Mouse (Mus musculus) frontal cortex, adult 2 months (tissue): ENCODE measurements around the gene Pitx2. TPM values are rescaled to one million over a fixed set of nuclear protein-coding genes. Genes with fewer than 3 reads are reported as not detected.

Experiments
- DNase-seq, 2 experiments: peaks; one replicate each; pipeline ENCODE4 v3.0.0; 2022; ENCODE audit warnings: low spot score in 1 of 2; ENCODE audit errors: extremely low spot score in 1 of 2
- polyA plus RNA-seq: library from polyadenylated mRNA; depleted of rRNA; stranded (reverse); fragments of >200 nt; gene quantifications from 2 replicates; pipeline ENCODE4 v1.2.3, GENCODE M21; 2012

The Pitx2 gene
- polyA plus RNA-seq, 1 experiment, result not detected

DNA sequence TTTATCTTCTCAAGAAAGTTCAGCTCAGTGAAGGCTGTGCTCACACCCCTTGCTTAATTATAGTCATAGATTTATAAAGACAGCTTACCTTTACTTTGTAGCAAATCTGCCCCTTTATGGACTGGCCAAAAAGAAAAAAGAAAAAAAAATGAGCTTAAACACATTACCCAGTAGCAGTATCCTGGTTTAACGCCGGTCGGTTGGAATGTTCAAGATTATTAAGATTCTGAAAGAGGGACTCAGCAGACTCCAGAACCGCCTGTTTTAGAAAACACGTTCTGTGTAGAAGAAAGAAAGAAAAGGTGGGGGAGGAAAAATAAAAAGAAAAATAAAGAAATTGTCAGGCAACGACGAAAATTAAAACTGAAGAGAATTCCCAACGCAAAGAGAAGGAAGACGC is 16.8 kb downstream of the Pitx2 start:
- no peak for DNase-seq

DNA sequence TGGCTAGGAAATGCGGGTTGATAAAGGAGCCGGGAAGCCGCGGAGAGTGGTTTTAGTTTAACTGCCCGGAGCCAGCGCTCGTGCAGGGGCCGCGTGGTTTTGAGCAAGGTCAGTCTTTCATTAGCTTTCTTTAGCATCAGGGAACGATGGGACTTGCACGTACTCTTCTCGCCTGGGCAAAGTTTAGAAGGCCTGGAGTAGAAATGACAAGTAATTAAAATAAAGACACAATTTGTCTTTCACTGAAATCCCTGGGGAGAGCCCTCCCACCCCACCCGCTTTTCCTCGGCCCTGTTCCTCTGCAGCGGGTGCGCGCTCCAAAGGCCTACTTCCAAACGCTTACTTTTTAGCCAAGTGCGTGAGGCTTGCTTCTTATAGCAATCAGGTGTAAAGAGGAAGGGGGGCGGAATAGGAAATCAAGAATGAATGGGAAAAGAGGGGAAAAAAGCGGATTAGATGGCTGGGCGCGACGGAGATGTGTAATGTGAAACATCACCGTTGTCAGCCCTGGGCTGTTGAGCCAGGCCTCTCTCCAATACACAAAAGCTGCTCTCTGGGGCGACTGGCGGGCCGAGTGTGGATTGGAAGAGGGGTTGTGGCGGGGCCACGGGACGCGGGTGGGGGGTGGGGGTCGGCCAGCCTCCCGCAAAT is 17.4 kb downstream of the Pitx2 start:
- no peak for DNase-seq

- DNase-seq, result no peak
Observed at GRCm38 (mm10) chr3:129217862-129218370, 18.2 kb downstream of the Pitx2 start.

DNA sequence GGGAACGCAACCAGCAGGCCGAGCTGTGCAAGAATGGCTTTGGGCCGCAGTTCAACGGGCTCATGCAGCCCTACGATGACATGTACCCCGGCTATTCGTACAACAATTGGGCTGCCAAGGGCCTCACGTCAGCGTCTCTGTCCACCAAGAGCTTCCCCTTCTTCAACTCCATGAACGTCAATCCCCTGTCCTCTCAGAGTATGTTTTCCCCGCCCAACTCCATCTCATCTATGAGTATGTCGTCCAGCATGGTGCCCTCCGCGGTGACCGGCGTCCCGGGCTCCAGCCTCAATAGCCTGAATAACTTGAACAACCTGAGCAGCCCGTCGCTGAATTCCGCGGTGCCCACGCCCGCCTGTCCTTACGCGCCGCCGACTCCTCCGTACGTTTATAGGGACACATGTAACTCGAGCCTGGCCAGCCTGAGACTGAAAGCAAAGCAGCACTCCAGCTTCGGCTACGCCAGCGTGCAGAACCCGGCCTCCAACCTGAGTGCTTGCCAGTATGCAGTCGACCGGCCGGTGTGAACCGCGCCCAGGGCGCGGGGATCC is 18.8 kb downstream of the Pitx2 start:
- DNase-seq, result no peak

- DNase-seq, result no peak
Observed at GRCm38 (mm10) chr3:129220086-129220670, 20.5 kb downstream of the Pitx2 start.

- no peak for DNase-seq
Observed at GRCm38 (mm10) chr3:129220681-129221379, 21.2 kb downstream of the Pitx2 start.

- no peak for DNase-seq
Observed at GRCm38 (mm10) chr3:129221380-129222260, 21.9 kb downstream of the Pitx2 start.

GRCm38 (mm10) chr3:129222448-129223290 is 23.0 kb downstream of the Pitx2 start:
- DNase-seq, result no peak

DNA sequence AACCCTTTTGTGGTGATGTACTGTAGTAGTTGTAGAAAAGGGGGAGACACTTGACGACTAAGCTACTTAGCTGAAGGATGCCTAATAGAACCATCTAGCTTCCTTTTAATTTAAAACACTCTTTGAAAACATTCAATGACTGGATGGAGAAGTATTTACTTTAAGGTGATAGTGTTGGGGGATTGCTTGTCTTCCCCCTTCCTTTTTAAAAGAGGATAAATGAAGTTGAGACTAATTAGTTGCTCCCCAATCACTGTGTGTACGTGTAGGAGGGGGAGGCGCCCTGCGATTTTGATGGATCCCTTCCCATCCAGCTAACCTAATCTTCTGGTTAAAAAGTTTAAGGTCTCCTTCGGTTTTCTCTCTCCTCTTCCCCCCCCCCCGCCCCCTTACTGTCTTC is 23.7 kb downstream of the Pitx2 start:
- no peak for DNase-seq

DNA sequence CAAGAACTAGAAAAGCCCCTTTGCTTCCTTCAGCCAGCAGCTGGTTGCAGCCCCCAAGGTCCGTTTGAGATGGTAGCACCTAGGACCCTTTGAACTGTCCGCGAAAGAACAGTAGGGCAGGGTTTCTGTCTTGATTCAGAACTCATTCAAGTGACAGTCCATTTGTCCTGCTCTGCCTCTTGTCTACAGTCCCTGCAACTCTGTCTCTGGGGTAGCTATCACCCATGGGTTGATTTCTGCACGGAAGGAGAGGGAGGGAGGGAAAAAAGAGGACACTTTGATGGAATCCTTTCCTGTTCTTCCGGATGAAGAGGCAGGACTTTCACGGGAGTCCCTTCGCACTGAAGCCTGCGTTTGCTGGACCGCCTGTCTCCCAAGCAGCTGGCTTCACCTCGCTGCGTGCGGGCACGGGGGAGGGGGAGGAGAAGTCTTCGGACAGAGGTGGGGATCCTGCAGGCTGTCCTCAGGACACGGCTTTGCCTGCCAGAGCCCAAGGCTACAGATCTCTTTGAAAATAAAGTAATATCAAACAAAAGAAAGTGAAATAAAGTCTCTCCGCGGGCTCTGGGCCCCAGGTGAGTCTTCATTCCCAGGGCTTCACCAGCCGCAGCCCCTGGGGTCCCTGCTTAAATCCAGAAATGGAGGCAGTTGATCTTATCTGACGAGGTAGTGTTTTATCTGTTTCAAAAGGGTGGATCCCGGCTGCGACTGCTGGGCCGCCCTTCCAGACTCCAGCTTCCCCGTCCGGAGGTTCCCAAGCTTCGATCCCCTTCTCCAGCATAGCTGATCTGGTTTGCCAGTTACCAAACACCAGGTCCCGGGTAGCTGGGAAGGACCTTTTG is 24.5 kb downstream of the Pitx2 start:
- no peak for DNase-seq

- DNase-seq, result no peak
Observed at GRCm38 (mm10) chr3:129224806-129225576, 25.3 kb downstream of the Pitx2 start.

DNA sequence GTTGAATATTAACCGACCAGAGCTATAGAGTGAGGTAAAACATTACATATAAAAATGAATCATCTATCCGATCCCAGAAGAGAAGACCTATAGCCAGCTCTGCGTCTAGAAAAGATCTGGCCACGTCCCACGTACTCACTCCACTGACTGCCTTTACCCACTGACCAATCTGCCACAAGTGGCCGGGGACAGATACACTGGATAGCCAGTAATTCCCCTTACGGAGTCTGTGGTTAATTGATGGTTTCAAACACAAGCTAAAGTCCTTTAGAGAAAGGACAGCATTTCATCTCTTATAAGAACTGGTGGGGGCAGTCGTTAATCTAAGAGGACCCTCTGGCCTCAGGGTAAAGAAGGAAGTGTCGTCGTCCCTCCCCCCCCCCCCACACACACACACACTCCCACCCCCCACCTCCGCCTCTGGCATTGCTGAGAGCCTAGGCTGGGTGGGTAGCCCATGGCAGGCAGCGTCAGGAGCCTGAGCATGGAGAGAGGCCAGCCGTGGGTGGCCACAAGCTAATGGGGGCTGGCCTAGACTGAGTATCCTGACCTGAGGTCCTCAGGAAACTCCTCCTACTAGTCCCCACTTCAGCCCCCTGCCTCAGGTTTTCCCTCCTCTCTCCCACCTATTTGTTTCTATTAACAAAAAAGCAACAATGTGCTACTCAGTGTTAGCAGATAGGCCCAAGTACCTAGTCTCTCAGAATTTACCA is 26.1 kb downstream of the Pitx2 start:
- no peak for DNase-seq

- no peak for DNase-seq
Observed at GRCm38 (mm10) chr3:129226681-129227080, 27.0 kb downstream of the Pitx2 start.

DNA sequence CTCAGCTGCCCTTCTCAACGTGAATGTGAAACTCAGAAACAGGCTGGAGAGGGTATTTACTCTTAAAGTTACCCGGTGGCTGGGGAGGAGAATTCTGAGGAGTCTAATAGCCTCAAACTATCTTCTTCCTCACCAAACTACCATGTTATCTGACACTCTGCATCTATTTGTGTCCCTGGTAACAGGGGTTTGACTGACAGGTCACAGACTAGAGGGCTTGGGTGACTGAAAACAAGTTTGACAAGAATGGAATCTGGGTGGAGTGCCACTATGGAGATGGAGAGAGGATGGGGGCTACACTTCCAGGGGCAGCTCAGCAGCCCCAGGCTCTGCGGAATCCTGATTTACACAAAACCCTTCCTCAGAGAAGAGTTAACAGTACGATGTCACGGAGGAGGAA is 27.7 kb downstream of the Pitx2 start:
- DNase-seq, result no peak

DNA sequence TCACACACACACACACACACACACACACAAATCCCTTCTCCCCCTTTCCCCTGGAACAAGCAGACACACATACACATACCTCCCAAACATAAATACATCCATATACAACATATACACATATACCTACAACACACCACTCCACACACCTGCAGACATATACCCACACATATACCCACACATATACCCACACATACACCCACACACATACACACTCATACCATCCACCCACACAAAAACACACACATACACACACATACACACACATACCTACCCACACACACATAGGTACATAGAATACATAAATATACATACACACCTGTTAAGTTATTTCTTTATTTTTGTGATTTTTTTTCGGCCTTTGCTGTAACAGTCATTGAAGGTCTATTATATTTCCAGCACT is 38.3 kb downstream of the Pitx2 start:
- no peak for DNase-seq

- DNase-seq, result no peak
Observed at GRCm38 (mm10) chr3:129238664-129239258, 39.1 kb downstream of the Pitx2 start.

GRCm38 (mm10) chr3:129250997-129251396 is 51.3 kb downstream of the Pitx2 start:
- no peak for DNase-seq
